Mouse (Mus musculus): ENCODE results near the gene Mogat2. TPM values are rescaled to one million over a fixed set of nuclear protein-coding genes. Genes with fewer than 3 reads are reported as not detected.
A peak's percentile ranks its signal among the peaks of the same experiment; 100 is the strongest.

The Mogat2 gene
- polyA plus RNA-seq, 1 experiment from 2014 or later, result 2.7 TPM

- Histone ChIP-seq H3K9me3 (ENCODE audit: control insufficient read depth, low read length) (no peaks in the 10 kb centered on the region), H3K4me3 (ENCODE audit: low read length) (no peak overlapping the region), H3K4me1 (ENCODE audit: control insufficient read depth, insufficient read depth, low read length) (no peaks in the 10 kb centered on the region), H3K4me2 (replicated peaks; ENCODE audit: low read depth, low read length) (no peak overlapping the region), H3K36me3 (ENCODE audit: control insufficient read depth, insufficient read depth, low read length) (no peaks in the 10 kb centered on the region), H3K27ac (ENCODE audit: low read depth, low read length) (no peak overlapping the region), H3K27me3 (ENCODE audit: control insufficient read depth, insufficient read depth, low read length) (peaks cover 9% of the 10 kb centered on the region), H3K9ac (ENCODE audit: low read depth, low read length) (no peak overlapping the region)
- ATAC-seq (ENCODE audit: low FRiP score, low TSS enrichment), result 0 out of 2 replicates have a peak, but pooled peaks have one; percentile 8
- 47% methylated on average over 5 of the region's 5 CpGs for WGBS
These were observed 9.8 kb upstream of the Mogat2 start for GRCm38 (mm10) chr7:99248157-99248742.

DNA sequence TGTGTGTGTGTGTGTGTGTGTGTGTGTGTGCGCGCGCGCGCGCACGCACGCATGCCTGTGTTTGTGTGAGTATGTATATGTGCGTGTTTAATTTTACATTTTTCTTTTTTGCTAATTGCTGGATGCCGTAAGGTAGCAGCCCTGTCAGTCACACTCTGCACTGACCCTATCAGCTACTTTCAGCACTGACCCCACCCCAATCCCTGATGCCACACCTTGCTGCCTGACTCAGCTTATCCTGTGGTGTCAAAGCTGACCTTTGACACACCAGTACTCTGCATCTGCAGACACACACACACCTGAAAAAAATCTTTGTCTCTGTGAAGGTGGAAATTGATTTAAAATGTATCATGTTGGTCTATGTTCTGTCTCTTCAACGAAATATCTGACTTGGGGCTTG lies 3.7 kb upstream of the Mogat2 start:
- ATAC-seq (ENCODE audit: low FRiP score, low TSS enrichment), result no peak
- Histone ChIP-seq H3K4me2 (replicated peaks; ENCODE audit: low read depth, low read length) (no peak overlapping the region), H3K9ac (ENCODE audit: low read depth, low read length) (no peak overlapping the region), H3K4me1 (ENCODE audit: control insufficient read depth, insufficient read depth, low read length) (peaks cover 4% of the 10 kb centered on the region; the same call in 1 of the 2 replicates), H3K4me3 (ENCODE audit: low read length) (no peak overlapping the region), H3K27ac (ENCODE audit: low read depth, low read length) (no peak overlapping the region), H3K36me3 (ENCODE audit: control insufficient read depth, insufficient read depth, low read length) (no peaks in the 10 kb centered on the region), H3K27me3 (ENCODE audit: control insufficient read depth, insufficient read depth, low read length) (no peaks in the 10 kb centered on the region; the same call in 1 of the 2 replicates), H3K9me3 (ENCODE audit: control insufficient read depth, low read length) (no peaks in the 10 kb centered on the region)
- WGBS, result 96% methylated on average over 11 of the region's 11 CpGs

DNA sequence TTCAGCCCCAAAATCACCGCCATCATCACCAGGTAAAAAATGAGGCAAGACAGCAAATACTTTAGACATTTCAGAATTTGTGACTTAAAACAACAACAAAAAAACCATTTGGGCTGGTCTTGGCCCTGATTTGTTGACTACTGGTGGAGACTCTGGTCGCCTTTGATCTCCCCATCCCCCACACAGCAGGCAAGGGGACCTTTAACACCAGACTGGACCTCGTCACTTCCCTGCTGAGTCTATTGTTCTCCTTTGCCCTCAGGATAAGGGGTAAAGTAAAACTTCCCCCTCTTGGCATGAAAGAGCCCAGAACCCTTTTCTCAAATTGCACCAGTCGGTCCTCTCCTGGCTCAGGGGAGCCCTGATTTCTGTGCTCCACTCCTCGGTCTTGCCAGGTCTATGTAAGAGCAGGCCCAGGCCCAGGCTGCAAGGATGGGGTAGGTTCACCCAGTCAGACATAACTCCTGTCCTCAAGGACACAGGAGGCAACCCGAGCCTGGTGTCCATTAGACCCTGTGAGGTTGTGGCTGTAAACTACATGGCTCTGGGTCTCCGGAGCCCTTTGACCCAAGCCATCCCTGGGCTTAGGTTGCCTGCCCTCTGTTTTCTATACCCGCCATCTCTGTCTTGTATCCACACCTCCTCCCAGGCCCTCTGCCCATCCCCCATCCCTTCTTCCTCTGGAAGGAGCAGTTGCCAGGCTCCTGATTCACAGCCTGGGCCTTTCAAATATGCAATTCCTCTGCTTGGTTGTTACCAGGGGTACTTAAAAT lies 1.3 kb downstream of the Mogat2 start:
- H3K27ac ChIP-seq (ENCODE audit: low read depth, low read length), result no peak overlapping the region
- no peaks in the 10 kb centered on the region for H3K27me3 ChIP-seq (ENCODE audit: control insufficient read depth, insufficient read depth, low read length)
- no peaks in the 10 kb centered on the region for H3K9me3 ChIP-seq (ENCODE audit: control insufficient read depth, low read length)
- peaks cover 4% of the 10 kb centered on the region; the same call in 1 of the 2 replicates for H3K4me1 ChIP-seq (ENCODE audit: control insufficient read depth, insufficient read depth, low read length)
- no peak overlapping the region for H3K4me2 ChIP-seq (replicated peaks; ENCODE audit: low read depth, low read length)
- no peaks in the 10 kb centered on the region for H3K36me3 ChIP-seq (ENCODE audit: control insufficient read depth, insufficient read depth, low read length)
- H3K9ac ChIP-seq (ENCODE audit: low read depth, low read length), result no peak overlapping the region
- no peak overlapping the region for H3K4me3 ChIP-seq (ENCODE audit: low read length)
- ATAC-seq (ENCODE audit: low FRiP score, low TSS enrichment), result no peak
- WGBS, result 30% methylated on average over 8 of the region's 8 CpGs

GRCm38 (mm10) chr7:99235657-99236056 lies 2.8 kb downstream of the Mogat2 start:
- Histone ChIP-seq H3K27me3 (ENCODE audit: control insufficient read depth, insufficient read depth, low read length) (no peaks in the 10 kb centered on the region), H3K9ac (ENCODE audit: low read depth, low read length) (no peak overlapping the region), H3K27ac (ENCODE audit: low read depth, low read length) (no peak overlapping the region), H3K4me1 (ENCODE audit: control insufficient read depth, insufficient read depth, low read length) (peaks cover 4% of the 10 kb centered on the region; the same call in 1 of the 2 replicates), H3K4me3 (ENCODE audit: low read length) (no peak overlapping the region), H3K36me3 (ENCODE audit: control insufficient read depth, insufficient read depth, low read length) (no peaks in the 10 kb centered on the region), H3K4me2 (replicated peaks; ENCODE audit: low read depth, low read length) (no peak overlapping the region), H3K9me3 (ENCODE audit: control insufficient read depth, low read length) (no peaks in the 10 kb centered on the region)
- 72% methylated on average over 2 of the region's 2 CpGs for WGBS
- no peak for ATAC-seq (ENCODE audit: low FRiP score, low TSS enrichment)

DNA sequence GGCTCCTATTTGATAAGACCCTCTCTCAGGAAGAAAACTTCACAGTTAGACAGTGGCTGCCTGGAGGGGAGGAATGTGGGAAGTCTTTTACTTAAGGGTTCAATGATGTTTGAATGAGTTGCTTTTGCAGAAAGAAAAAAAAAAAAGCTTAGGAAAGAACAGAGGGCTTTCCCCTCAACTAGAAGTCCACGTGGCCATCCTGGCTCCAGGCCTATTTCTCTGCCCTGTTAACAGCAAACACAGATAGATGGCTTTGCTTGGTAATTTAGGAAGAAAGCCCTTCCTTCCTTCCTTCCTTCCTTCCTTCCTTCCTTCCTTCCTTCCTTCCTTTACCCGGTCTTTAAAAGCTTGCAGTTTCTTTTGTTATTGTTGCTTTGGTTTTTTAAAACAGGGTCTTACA lies 3.5 kb downstream of the Mogat2 start:
- Histone ChIP-seq H3K4me1 (ENCODE audit: control insufficient read depth, insufficient read depth, low read length) (peaks cover 4% of the 10 kb centered on the region; the same call in 1 of the 2 replicates), H3K4me3 (ENCODE audit: low read length) (no peak overlapping the region), H3K27ac (ENCODE audit: low read depth, low read length) (no peak overlapping the region), H3K9ac (ENCODE audit: low read depth, low read length) (no peak overlapping the region), H3K27me3 (ENCODE audit: control insufficient read depth, insufficient read depth, low read length) (no peaks in the 10 kb centered on the region), H3K4me2 (replicated peaks; ENCODE audit: low read depth, low read length) (no peak overlapping the region), H3K9me3 (ENCODE audit: control insufficient read depth, low read length) (no peaks in the 10 kb centered on the region), H3K36me3 (ENCODE audit: control insufficient read depth, insufficient read depth, low read length) (no peaks in the 10 kb centered on the region)
- no peak for ATAC-seq (ENCODE audit: low FRiP score, low TSS enrichment)
- 41% methylated on average over 2 of the region's 2 CpGs for WGBS

- Histone ChIP-seq H3K9ac (ENCODE audit: low read depth, low read length) (no peak overlapping the region), H3K27ac (ENCODE audit: low read depth, low read length) (no peak overlapping the region), H3K4me1 (ENCODE audit: control insufficient read depth, insufficient read depth, low read length) (no peaks in the 10 kb centered on the region), H3K36me3 (ENCODE audit: control insufficient read depth, insufficient read depth, low read length) (no peaks in the 10 kb centered on the region), H3K4me2 (replicated peaks; ENCODE audit: low read depth, low read length) (no peak overlapping the region), H3K4me3 (ENCODE audit: low read length) (no peak overlapping the region), H3K27me3 (ENCODE audit: control insufficient read depth, insufficient read depth, low read length) (no peaks in the 10 kb centered on the region), H3K9me3 (ENCODE audit: control insufficient read depth, low read length) (no peaks in the 10 kb centered on the region)
- ATAC-seq (ENCODE audit: low FRiP score, low TSS enrichment), result no peak
- WGBS, result 69% methylated on average over 6 of the region's 6 CpGs
These were observed 5.8 kb downstream of the Mogat2 start for GRCm38 (mm10) chr7:99232571-99232970.

GRCm38 (mm10) chr7:99230061-99230747 lies 8.2 kb downstream of the Mogat2 start:
- ATAC-seq (ENCODE audit: low FRiP score, low TSS enrichment), result no peak

GRCm38 (mm10) chr7:99229411-99229810 lies 9.0 kb downstream of the Mogat2 start:
- Histone ChIP-seq H3K36me3 (ENCODE audit: control insufficient read depth, insufficient read depth, low read length) (no peaks in the 10 kb centered on the region), H3K27ac (ENCODE audit: low read depth, low read length) (no peak overlapping the region), H3K9me3 (ENCODE audit: control insufficient read depth, low read length) (no peaks in the 10 kb centered on the region), H3K4me1 (ENCODE audit: control insufficient read depth, insufficient read depth, low read length) (0 out of 2 replicates have a peak, but pooled peaks cover 5% of the 10 kb centered on the region), H3K9ac (ENCODE audit: low read depth, low read length) (no peak overlapping the region), H3K27me3 (ENCODE audit: control insufficient read depth, insufficient read depth, low read length) (no peaks in the 10 kb centered on the region), H3K4me3 (ENCODE audit: low read length) (no peak overlapping the region), H3K4me2 (replicated peaks; ENCODE audit: low read depth, low read length) (no peak overlapping the region)
- peak; percentile 51; the same call in 1 of the 2 replicates for ATAC-seq (ENCODE audit: low FRiP score, low TSS enrichment)
- 25% methylated on average over 2 of the region's 2 CpGs for WGBS

More at GRCm38 (mm10) chr7:99230061-99230747, 8.2 kb downstream of the Mogat2 start:
- Histone ChIP-seq H3K4me2 (replicated peaks; ENCODE audit: low read depth, low read length) (no peak overlapping the region), H3K4me1 (ENCODE audit: control insufficient read depth, insufficient read depth, low read length) (no peaks in the 10 kb centered on the region), H3K27ac (ENCODE audit: low read depth, low read length) (no peak overlapping the region), H3K27me3 (ENCODE audit: control insufficient read depth, insufficient read depth, low read length) (no peaks in the 10 kb centered on the region), H3K4me3 (ENCODE audit: low read length) (no peak overlapping the region), H3K9me3 (ENCODE audit: control insufficient read depth, low read length) (no peaks in the 10 kb centered on the region), H3K9ac (ENCODE audit: low read depth, low read length) (no peak overlapping the region), H3K36me3 (ENCODE audit: control insufficient read depth, insufficient read depth, low read length) (no peaks in the 10 kb centered on the region)
- WGBS, result 65% methylated on average over 7 of the region's 7 CpGs

Measured in kidney, embryonic 14.5 days (tissue).